In the genomic region with DNA sequence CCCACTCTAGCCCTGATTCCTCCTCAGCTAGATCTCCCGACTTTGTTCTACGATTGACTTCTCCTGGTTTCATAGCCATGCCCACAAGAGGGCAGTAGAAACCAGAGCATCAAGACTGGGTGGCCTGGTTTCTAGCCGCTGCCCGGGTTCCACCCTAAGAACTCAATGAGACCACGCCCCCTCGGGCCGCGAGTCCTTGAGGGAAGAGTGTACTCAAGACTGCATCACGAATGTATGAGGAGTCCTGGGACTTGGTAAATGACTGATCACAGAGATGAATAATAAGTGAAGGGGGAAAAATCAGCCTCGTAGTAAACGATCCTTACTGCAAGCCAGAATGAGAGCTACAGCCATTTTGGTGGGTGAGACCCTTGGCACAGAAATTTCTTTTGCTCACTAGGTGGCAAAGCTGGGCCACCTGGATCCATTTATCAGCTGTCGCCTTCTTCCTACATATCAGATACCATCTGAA, we compare ENCODE assay signal across 8 mouse cellular contexts. TPM values are rescaled to one million over a fixed set of nuclear protein-coding genes. Genes with fewer than 3 reads are reported as not detected.
A peak's percentile ranks its signal among the peaks of the same experiment; 100 is the strongest.
DNase-seq lines count a peak whose midpoint lies in the region; ATAC-seq lines count a peak whose summit lies in the region.

No protein-coding gene starts in this region.

- peak overlapping the region; percentile 42 for H3K4me2 ChIP-seq in hindbrain, embryonic 14.5 days (replicated peaks)

- H3K27ac ChIP-seq in hindbrain, embryonic 14.5 days: 0 out of 2 replicates have a peak overlapping the region, but pooled peaks have one; percentile 53

- H3K9me3 ChIP-seq in hindbrain, embryonic 14.5 days (ENCODE audit: control insufficient read depth, low read length): no peaks in the 10 kb centered on the region

- peak; percentile 75 for DNase-seq in WW6 (ENCODE audit: low read depth, low spot score)
- DNase-seq in cerebellum, postnatal 14 days: peak; percentile 91
- DNase-seq in frontal cortex, postnatal 14 days (ENCODE audit: low spot score in 2 of 2): peak; percentile 69 to 82
- DNase-seq in hindbrain, embryonic 14.5 days (ENCODE audit: low spot score): peak; percentile 96
- peak; percentile 70 for DNase-seq in left cerebral cortex, adult 11 months (ENCODE audit: low spot score)
- DNase-seq in lung, postnatal 4 days: peak; percentile 85 to 86
- DNase-seq in retina, postnatal 7 days (ENCODE audit: low read depth, low spot score): peak; percentile 94
- DNase-seq in urinary bladder, postnatal 25 days (ENCODE audit: low spot score): peak; percentile 70

- ATAC-seq in hindbrain, embryonic 14.5 days (ENCODE audit: low FRiP score): peak; percentile 90

- H3K27me3 ChIP-seq in hindbrain, embryonic 14.5 days (ENCODE audit: control insufficient read depth, insufficient read depth, low read length): no peaks in the 10 kb centered on the region

- WGBS in hindbrain, embryonic 14.5 days: 1% methylated on average over 12 of the region's 12 CpGs

- H3K36me3 ChIP-seq in hindbrain, embryonic 14.5 days (replicated peaks; ENCODE audit: control insufficient read depth, insufficient read depth): no peaks in the 10 kb centered on the region

- peak overlapping the region; percentile 20; the same call in 1 of the 2 replicates for H3K9ac ChIP-seq in hindbrain, embryonic 14.5 days

- H3K4me3 ChIP-seq in hindbrain, embryonic 14.5 days (replicated peaks; ENCODE audit: low read length): peak overlapping the region; percentile 27

- no peaks in the 10 kb centered on the region for H3K4me1 ChIP-seq in hindbrain, embryonic 14.5 days (replicated peaks; ENCODE audit: control insufficient read depth, insufficient read depth, low read length)

RNA-seq across cellular contexts. Expression of a gene that starts 12.8 kb away (rescaled TPM):
- 0.89 and 1.2 TPM in 2 replicates for polyA plus RNA-seq in hindbrain, embryonic 14.5 days (2014; fragmentation: Nextera tagmentation; extraction: Ambion mirVana)

RNA-seq across cellular contexts. Expression of a gene that starts 13.4 kb away (rescaled TPM):
- polyA plus RNA-seq in hindbrain, embryonic 14.5 days (2014; fragmentation: Nextera tagmentation; extraction: Ambion mirVana): 58.4 and 59.9 TPM in 2 replicates

RNA-seq across cellular contexts. Expression of a gene that starts 21.5 kb away (rescaled TPM):
- 182 and 237 TPM in 2 replicates for polyA plus RNA-seq in hindbrain, embryonic 14.5 days (2014; fragmentation: Nextera tagmentation; extraction: Ambion mirVana)

RNA-seq across cellular contexts. Expression of a gene that starts 23.6 kb away (rescaled TPM):
- polyA plus RNA-seq in hindbrain, embryonic 14.5 days (2014; fragmentation: Nextera tagmentation; extraction: Ambion mirVana): 15.8 and 24.9 TPM in 2 replicates

RNA-seq across cellular contexts. Expression of a gene that starts 43.5 kb away (rescaled TPM):
- 45.8 and 53.5 TPM in 2 replicates for polyA plus RNA-seq in hindbrain, embryonic 14.5 days (2014; fragmentation: Nextera tagmentation; extraction: Ambion mirVana)

Comparison
In these comparisons a context has a peak if more than half of its experiments do, and no peak if none do; other contexts are left out.
1. Peak in every context shown above with its lines: DNase-seq, ATAC-seq, H3K4me3 ChIP-seq and H3K27ac ChIP-seq.